Mouse (Mus musculus) neural tube, embryonic 10.5 days (tissue): Measurements from ENCODE around the gene Eif4a2.
A peak's percentile ranks its signal among the peaks of the same experiment; 100 is the strongest.
"Not testable (repeated sequence)": the region's sequence is repeated elsewhere in the genome, so short reads cannot be mapped to it uniquely, and the experiment has no call there.

ENCODE experiments used
- DNase-seq: peaks from one replicate; pipeline ENCODE4 v3.0.0-alpha.2; 2017; ENCODE audit warnings: low spot score; ENCODE audit errors: extremely low spot score

Eif4a2 gene

DNA sequence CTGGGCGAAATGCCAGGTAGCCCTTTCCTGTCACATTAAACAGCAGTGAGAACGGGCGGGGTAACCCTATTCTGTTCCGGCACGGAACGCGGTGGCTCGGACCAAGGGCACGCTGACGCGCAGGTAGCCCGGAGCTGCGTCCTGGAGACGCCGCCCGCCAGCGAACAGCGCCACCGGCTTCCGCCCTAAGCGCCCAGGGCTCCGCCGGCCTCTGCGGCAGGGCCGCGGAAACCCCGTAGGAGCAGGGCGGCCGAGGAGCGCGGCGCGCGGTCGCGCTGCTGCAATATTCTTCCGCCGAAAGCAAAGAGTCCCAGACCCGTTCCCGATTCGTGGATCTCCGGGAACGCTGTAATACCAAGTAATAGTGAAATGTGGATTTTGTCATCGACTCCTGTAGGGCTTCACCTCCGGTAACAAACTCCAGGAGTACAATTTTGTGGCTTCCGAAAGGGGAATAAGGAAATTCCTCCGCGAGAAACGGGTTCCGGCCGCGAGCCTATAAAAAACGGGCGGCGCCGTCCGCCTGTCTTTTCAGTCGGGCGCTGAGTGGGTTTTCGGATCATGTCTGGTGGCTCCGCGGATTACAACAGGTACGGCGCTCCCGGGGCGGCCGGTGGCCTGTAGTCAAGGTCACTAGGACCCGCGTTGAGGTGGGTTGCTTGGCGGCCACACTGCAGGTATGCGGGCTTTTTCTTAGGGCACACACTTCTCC is at the start of gene Eif4a2:
Eif4a2 (plus strand) TSS at position 214 of the 712 bp plus-strand sequence.
- DNase-seq = peak; percentile 92

DNA sequence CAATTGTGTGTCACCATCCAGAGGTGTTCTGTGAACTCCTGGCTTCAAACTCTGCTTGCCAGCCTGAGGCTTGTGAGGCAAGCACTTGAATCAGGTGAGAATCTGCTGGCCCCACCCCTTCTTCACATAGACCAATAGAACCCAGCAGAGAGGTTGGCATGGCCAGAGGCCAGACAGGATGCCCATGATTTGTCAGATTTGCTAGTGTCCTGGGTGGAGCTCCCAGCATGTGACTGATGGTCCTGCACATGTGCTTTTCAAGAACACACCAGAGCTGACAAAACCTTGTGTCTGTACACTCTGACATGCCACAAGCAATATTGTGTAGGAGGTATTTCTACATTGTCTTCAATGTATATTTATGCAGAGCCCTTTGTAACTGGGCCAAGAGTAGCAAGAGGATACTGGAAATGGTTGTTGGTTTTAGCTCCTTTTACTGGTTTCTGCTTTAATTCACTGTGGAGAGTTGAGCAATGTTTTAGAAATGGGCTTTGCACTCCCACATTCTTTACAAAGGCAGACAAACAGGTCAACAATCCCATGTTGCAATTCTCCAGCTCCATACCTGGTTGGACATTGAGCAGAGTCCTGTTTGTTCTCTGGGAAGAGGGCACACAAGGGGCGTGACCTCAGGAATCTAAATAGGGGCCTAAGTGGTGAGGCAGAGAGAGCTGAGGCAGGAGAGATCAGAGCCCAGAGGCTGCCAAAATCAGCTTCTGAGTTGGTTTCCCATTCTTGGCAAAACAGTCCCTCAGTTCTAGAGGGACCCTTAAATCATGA is 49.4 kb upstream of the Eif4a2 start, which contains the start of gene Kng1:
Kng1 (plus strand) TSS at position 198 of the 780 bp plus-strand sequence.
- not testable (repeated sequence) for DNase-seq

DNA sequence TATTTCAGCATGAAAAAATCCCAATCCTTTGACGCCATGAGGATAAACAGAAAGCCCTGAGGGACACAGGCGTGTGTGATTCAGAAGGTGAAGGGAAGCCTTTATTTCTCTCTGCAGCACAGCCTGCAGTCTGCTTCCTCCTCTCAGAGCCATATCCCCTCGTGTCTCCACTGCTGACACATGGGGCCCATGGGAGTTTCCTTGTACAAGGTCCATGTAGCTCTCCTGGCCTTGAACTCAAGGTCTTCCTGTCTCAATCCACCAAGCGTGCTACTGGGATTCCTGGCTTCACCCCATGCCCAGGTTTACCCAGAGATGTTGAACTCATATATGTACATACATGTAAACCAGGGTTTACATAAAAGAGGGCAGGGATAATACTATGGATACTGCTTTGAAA is 47.6 kb upstream of the Eif4a2 start:
- DNase-seq = not testable (repeated sequence)

DNA sequence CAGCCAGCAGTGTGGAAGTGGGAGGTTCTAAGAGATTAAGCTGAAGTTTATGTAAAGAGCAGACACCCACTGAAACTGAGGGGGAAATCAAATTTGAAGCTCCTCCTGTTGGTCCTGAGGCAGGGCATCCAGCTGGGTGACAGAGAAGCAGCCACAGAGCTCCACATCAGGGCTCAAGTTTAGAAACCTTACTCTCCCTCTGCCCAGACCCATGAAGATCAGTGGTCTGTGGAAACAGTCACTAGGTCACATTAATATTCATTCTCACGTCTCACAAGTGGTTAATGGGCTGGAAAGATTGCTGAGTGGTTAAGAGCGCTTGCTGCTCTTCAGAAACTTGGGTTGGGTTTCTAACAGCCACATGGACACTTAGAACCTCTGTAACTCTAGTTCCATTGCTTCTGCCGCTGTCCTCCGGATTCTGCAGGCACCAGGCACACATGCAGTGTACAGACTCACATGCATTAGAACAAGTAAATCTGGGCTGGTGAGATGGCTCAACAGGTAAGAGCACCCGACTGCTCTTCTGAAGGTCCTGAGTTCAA is 46.4 kb upstream of the Eif4a2 start:
- not testable (repeated sequence) for DNase-seq

DNA sequence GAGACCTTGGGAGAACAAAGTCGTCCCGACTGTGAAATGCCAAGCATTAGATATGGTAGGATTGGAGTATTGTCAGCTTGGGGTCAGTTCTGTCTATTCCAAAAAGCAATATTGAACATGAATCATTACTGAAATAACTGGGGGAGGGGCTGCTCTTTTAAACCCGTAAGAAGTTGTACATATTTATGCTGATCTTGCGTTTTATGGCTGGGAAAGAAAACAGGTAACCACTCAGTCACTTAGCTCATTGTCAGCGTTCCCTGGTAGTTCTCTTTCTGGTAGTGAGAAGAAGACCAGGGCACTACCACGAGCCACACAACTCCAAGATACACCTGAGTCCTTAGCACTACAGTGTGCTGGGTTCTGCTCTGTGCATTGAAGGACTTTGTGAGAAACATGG is 29.7 kb upstream of the Eif4a2 start:
- DNase-seq = not testable (repeated sequence)

DNA sequence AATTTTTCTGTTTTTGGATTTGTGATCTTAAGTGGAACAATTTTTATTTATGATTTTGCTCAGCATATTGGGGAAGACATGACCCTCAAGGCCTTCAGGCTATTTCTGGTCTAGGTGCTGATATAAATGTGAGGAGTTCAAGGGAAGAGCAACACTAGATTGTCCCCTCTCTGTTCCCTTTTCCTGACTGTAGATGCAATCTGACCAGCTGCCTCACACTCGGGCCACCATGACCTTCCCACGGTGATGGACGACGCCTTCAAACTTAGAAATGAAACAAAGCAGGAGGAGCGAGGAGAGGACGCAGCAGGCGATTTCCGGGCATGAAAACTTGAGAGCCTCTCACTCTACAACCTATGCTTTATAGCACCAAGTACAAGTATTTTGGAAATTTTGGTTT is 20.1 kb upstream of the Eif4a2 start:
- DNase-seq = not testable (repeated sequence)

DNA sequence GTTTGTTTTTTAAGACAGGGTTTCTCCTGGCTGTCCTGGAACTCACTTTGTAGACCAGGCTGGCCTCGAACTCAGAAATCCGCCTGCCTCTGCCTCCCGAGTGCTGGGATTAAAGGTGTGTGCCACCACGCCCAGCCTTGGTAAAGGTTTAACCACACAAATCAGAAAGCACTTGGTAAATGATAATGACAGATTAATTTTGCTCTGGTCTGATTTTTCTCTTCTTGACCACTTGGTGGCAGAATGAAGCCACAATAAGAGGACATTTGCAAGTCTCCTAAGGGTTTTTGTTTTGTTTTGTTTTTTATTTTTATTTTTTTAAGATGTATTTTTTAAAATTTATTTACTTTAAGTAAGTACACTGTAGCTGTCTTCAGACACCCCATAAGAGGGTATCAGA is 19.5 kb upstream of the Eif4a2 start:
- DNase-seq = not testable (repeated sequence)

DNA sequence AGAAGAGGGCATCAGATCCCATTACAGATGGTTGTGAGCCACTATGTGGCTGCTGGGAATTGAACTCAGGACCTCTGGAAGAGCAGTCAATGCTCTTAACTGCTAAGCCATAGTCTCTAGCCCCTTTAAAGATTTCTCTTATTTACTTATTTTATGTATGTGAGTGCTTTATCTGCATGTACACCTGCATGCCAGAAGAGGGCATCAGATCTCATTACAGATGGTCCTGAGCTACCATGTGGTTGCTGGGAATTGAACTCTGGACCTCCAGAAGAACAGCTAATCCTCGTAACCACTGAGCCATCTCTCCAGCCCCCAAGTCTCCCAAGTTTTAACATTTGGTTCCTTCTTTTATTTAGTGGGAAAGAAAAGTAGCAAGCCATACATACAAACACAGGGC is 18.8 kb upstream of the Eif4a2 start:
- not testable (repeated sequence) for DNase-seq

DNA sequence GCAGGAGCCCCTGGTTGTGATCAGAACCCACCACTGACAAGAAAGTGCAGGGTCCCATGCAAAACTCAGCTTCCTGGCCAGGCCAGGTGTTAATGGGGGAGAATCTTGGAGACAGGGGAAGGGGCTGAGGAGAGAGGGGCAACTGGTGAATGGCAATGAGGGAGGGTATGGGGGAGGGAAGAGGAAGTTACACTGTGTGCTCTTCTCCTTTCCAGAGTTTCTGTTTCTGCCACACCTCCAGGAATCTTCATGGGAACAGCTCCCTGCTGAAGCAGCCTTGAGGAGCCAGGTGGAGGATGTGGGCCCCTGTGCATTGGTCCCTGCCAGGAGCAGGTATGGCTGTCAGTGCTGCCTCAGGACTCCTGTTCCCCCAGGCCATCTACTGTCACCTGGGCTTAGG is 15.9 kb upstream of the Eif4a2 start:
- DNase-seq = not testable (repeated sequence)

DNA sequence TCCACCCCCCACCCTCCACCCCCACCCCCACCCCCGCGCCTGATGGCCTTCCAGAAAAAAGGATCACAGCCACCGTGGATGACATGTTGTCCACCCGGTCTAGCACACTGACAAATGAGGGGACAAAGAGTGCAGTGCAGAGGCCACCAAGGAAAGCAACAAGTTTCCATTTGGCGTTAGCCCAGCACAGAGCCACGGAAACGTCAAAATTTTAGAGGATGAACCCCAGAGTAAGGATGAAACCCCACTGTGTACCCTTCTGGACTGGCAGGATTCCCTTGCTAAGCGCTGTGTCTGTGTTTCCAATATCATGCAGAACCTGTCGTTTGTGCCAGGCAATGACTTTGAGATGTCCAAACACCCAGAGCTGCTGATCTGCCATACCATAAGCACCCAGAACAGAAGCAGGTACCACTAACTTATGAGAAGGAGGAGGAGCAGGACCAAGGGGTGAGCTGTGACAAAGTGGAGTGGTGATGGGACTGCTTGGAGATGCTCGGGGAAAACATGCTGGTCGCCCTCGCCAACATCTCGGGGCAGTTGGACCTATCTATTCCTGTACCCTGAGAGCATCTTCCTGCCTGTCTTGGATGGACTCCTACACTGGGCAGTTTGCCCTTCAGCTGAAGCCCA is 13.8 kb upstream of the Eif4a2 start:
- no peak for DNase-seq

DNA sequence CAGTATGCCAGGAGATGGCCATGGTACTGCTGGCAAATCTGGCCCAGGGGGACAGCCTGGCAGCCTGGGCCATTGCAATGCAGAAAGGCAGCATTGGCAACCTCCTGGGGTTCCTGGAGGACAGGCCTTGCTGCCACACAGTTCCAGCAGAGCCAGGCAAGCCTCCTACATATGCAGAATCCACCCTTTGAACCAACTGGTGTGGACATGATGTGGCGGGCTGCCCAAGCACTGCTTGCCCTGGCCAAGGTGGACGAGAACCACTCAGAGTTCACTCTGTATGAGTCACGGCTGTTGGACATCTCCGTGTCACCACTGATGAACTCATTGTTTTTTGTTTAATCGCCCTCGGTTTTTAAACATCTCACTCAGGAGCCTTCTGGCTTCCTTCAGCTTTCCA is 13.1 kb upstream of the Eif4a2 start:
- DNase-seq = no peak

DNA sequence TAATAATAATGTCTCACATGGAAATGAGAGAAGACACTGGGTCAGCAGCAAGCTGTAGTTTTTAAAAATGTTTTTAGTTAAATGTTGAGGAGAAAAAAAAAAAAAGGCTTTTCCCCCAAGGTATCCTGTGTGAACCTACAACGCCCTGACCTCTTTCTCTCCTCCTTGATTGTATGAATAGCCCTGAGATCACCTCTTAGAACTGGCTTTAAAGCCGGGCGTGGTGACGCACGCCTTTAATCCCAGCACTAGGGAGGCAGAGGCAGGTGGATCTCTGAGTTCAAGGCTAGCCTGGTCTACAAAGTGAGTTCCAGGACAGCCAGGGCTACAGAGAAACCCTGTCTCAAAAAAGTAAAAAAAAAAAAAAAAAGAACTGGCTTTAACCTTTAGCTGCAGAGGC is 11.7 kb upstream of the Eif4a2 start:
- not testable (repeated sequence) for DNase-seq

DNA sequence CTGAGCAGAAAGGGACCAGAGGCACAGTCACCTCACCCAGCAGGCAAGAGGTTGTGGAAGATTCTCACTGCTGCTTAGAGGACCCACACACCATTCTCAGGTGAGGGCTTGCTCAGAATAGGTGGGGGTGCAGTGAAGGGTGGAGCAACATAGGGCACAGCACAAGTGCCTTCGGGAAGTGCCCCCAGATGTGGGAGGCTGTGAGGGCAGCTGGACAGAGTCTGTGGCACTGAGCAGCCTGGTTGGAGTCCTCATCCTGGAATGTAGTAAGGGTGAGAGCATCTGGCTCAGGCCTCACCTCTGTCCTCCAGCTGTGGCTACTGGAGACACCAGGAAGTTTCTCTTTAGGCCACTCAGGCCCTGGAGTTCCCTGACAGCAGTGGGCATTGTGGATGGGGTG is 10.4 kb upstream of the Eif4a2 start:
- not testable (repeated sequence) for DNase-seq

DNA sequence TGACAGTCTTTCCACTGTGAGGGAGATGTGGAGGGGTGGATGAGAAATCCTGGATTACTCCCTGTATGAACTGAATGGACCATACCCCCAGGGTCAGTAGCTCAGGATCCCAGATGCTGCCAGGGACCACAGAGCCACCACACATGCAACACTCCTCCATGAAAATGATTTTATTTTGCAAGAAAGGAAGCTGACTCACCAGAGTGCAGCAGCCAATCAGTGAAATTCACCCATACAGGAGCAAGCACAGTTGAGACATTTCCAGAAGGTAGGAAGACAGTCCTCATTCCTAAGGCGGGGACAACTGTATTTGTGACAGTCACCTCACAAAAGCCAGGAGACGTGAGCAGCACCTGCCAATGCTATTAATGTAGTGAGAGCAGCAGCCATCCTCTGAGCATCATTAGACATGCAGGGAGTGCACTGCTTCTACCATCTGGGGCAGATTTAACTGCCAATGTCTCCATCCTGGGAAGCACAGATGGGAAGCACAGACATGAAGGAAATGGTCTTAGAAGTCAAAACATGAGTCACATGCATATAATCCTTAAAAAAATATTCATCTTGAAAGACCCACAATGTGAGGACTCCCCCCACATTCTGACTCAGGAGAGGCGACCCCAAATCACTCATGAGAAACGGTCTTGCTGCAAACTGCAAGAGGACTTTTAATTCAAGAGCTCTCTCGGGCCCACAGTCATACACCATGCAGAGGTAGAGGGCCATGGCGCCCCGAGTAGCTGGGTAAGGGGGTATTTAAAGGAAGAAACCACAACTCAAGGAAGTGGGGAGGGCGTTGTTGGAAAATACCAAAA is 9.7 kb upstream of the Eif4a2 start:
- DNase-seq = not testable (repeated sequence)

DNA sequence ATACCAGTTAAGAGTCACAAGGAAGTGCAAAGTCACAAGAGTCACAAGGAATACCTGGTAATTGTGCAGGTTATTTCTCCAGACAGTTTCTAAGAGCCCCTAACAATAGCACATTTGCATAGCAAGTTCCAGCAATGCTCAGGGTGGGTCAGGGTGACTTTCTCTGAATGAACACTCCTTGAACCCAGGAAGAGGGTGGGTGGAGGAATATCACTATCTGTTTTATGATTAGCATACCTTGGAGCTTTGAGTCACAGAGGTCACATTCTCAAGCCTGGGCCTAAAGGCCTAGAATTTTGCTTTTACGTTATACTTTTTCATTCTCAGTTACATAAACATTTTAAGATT is 9.2 kb upstream of the Eif4a2 start:
- not testable (repeated sequence) for DNase-seq

DNA sequence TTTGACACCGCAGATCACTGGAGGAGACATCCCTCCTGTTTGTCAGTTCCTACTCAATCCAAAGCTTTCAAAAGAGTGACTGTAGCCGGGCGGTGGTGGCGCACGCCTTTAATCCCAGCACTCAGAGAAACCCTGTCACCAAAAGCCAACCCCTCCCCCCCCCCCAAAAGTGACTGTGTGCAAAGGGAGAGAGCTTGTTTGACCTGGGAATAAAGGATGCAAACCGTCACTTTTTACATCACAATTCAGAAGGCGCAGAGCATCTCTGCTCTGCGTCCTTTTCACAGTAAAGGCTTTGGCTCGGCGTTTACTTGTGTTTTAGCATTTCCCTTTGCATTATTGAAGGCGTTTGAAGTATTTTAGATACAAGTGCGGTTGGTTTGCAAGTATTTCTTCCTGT is 7.6 kb upstream of the Eif4a2 start:
- peak; percentile 16 for DNase-seq

DNA sequence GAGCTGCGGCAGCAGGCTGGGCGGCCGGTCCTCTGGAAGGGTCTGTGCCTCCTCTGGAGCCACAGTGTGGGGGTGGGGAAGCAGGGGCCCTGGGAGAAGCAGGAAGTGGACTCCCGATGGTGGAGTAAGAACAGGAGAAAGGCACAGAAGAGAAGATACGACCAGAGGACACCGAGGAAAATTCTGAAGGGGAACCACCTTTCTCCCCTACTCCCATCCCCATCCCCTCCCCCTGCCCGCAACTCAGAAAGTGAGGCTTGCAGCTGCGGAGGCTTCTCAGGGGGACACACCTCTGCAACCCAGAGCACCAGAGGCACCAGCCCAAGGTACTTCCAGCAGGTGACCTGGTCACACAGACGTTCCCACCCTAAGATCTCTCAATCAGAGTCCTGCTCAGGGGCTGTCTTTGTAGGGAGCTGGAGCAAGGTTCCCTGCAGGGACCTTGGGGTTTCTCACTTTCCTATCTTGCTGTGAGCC is 7.1 kb upstream of the Eif4a2 start:
- peak; percentile 56 for DNase-seq

DNA sequence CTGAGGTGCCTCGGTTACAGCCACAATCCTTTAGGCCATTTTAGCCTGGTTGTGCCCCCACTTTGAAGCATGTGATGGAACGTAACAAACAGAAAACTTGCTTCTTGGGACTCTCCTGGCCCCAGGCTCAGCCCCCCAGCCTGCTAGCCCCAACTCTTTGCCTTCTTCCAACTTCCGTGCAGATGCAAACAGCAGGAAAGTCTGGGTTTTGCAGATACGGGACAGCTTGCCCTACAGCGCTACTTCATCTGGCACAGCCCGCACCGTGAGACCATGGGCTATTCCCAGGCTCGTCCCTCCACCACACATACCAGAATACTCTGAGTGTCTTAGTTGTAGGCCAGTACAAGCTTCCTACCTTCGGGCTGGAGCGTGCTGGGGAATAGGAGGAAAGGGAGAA is 6.6 kb upstream of the Eif4a2 start:
- DNase-seq = peak; percentile 48

DNA sequence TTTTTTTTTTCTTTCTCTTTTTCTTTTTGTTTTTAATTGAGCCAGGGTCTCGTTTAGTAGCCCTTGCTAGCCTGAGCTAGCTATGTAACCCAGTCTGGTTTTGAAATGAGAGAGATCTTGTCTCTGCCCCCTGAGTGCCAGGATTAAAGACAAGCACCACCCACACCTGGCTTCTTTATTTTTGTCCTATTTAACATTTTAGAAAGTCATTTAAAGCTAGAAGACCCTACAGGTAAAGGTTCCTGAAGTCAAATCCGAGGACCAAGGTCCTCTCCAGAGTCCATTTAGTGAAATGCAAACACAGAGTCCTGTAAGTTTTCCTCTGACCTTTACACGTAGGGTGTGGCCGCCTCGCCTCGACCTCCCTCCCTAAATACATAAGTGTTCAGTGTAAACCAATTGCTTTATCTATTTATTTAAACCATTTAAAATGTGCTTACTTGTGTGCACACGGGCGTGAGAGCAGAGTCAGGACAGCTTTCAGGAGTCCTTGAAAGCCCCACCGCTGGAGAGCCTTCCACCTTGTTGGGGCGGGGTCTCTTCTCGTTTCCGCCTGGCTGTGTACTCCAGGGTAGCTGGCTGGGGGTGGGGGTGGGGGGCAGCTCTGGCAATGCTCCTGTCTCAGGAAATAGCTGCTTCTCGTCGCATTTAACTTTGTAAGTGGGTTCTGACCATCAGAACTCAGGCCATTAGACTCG is 4.8 kb upstream of the Eif4a2 start:
- peak; percentile 31 for DNase-seq

DNA sequence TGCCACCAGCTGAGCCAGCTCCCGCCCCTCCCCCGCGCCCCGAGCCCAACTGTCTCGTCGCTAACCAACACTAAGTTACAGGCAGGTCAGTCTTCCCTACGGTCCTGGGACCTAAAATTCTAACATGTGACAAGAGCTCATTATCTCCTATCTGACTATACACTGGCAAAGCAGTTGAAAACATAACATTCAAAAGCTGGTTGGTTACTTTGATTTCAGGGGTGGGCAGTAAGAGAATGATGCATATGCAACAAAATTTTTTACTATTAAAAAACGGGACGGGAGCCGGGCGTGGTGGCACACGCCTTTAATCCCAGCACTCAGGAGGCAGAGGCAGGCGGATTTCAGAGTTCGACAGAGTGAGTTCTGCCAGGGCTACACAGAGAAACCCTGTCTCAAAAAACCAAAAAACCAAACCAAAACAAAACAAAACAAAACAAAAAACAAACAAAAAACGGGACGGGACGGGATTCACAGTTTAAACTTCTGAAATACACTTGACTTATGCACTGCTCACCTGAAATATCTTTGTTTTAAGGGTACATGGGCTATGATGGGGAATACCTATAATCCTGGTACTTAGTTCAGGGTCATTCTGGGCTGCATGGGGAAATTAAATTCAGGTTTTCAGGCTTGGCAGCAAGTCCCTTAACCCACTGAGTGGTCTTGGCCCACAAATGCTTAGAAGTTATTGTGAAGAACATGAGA is 4.1 kb upstream of the Eif4a2 start:
- no peak for DNase-seq
